Mouse (Mus musculus) testis, adult 2 months (tissue): ENCODE data around the gene Gpat3.

Experiments
- CTCF ChIP-seq: fragments of 200-500 bp; IDR thresholded peaks from 2 replicates; pipeline ENCODE4 v1.5.1; 2012; ENCODE audit warnings: low read depth, mild to moderate bottlenecking, inconsistent platforms, low read length, moderate library complexity; ENCODE audit not compliant: control insufficient read depth, insufficient read depth, insufficient replicate concordance
- POLR2A ChIP-seq: fragments of 200-500 bp; IDR thresholded peaks from 2 replicates; pipeline ENCODE4 v1.6.1; 2012; ENCODE audit warnings: low read depth, mild to moderate bottlenecking, inconsistent platforms, low read length, moderate library complexity; ENCODE audit not compliant: control insufficient read depth

DNA sequence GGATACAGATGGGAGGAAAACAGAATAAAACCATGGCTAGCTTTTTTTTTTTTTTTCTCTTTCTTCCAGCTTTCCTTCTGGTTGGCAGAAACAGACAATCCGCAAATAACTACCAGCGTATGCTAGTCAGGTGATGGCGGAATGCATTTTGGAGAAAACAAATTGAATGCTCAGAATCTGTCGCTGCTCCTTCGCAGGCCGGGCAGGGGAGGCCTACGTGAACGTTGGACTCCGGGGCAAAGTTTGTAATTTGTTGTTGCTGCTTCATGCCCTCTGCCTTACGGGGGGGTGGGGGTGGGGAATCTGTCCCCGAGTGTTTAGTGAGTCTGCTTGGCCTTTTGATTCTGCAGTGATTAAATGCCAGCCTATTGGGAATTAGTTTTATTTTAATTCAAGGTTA lies 98.2 kb downstream of the Gpat3 start:
- TF ChIP-seq CTCF (no peak), POLR2A (no peak)
